Mouse (Mus musculus): ENCODE data around the gene Slc13a1.

- no peak for TF ChIP-seq ZC3H11A (IDR thresholded peaks at IDR 0.05; ENCODE audit: borderline replicate concordance, low read depth, low read length)
- no peak for TF ChIP-seq HCFC1 (IDR thresholded peaks at IDR 0.05; ENCODE audit: borderline replicate concordance, insufficient read depth, low read length)
- no peak for TF ChIP-seq ZNF384 (IDR thresholded peaks at IDR 0.05; ENCODE audit: low read depth, low read length)
- TF ChIP-seq MAFK (IDR thresholded peaks at IDR 0.05; ENCODE audit: insufficient read depth, low read depth, low read length): no peak
- no peak for TF ChIP-seq CHD2 (IDR thresholded peaks at IDR 0.05; ENCODE audit: low read depth, low read length)
Observed at GRCm38 (mm10) chr6:24159795-24160194, 8.1 kb downstream of the Slc13a1 start.
